Mouse (Mus musculus) MEL (cell line): Measurements from ENCODE around the gene Zbtb43. TPM values are rescaled to one million over a fixed set of nuclear protein-coding genes. Genes with fewer than 3 reads are reported as not detected.

ENCODE experiments used
- DNase-seq: peaks from one replicate; pipeline ENCODE4 v3.0.0; 2011; ENCODE audit warnings: low read depth, low spot score
- H3K27ac ChIP-seq: 2 replicates; pipeline ENCODE4 v1.5.1; 2012; ENCODE audit warnings: low read depth, mild to moderate bottlenecking, control low read depth, low read length, moderate library complexity; ENCODE audit not compliant: control insufficient read depth
- H3K27me3 ChIP-seq, 2 experiments: fragments of 150-350 bp in 1 of 2; sonication (generic) in 1 of 2; 2 replicates each; pipeline ENCODE4 v1.6.1; 2012; ENCODE audit warnings: low read length in 2 of 2, mild to moderate bottlenecking in 2 of 2, improper control_type of control experiment in 1 of 2, moderate library complexity in 1 of 2; ENCODE audit not compliant: insufficient read depth in 2 of 2, control insufficient read depth in 1 of 2
- H3K36me3 ChIP-seq, 2 experiments: 2 replicates each; pipeline ENCODE4 v1.6.1; 2012 to 2014; ENCODE audit warnings: low read length in 2 of 2, improper control_type of control experiment in 1 of 2, inconsistent platforms in 1 of 2, mild to moderate bottlenecking in 1 of 2; ENCODE audit not compliant: insufficient read depth in 2 of 2, control insufficient read depth in 1 of 2
- H3K4me1 ChIP-seq, 2 experiments: fragments of 150-350 bp in 1 of 2; sonication (generic) in 1 of 2; 2 replicates each; pipeline ENCODE4 v1.6.1; 2012; ENCODE audit warnings: low read length in 2 of 2, improper control_type of control experiment in 1 of 2, mild to moderate bottlenecking in 1 of 2; ENCODE audit not compliant: insufficient read depth in 2 of 2, control insufficient read depth in 1 of 2
- H3K4me3 ChIP-seq, 2 experiments: fragments of 150-350 bp in 1 of 2; sonication (generic) in 1 of 2; 2 replicates each; pipeline ENCODE4 v1.5.1; 2012; ENCODE audit warnings: low read depth in 2 of 2, low read length in 2 of 2, mild to moderate bottlenecking in 2 of 2, moderate library complexity in 2 of 2, control low read depth in 1 of 2, improper control_type of control experiment in 1 of 2; ENCODE audit not compliant: control insufficient read depth in 1 of 2, insufficient read depth in 1 of 2
- H3K79me2 ChIP-seq: 2 replicates; pipeline ENCODE4 v1.6.1; 2012; ENCODE audit warnings: mild to moderate bottlenecking, low read length, moderate library complexity; ENCODE audit not compliant: control insufficient read depth, poor library complexity, insufficient read depth
- H3K9ac ChIP-seq: 2 replicates; pipeline ENCODE4 v1.6.1; 2012; ENCODE audit warnings: low read depth, mild to moderate bottlenecking, control low read depth, low read length, moderate library complexity; ENCODE audit not compliant: control insufficient read depth, poor library complexity, severe bottlenecking
- H3K9me3 ChIP-seq: fragments of 150-350 bp; sonication (generic); replicated peaks from 2 replicates; pipeline ENCODE4 v1.6.1; 2012; ENCODE audit warnings: mild to moderate bottlenecking, low read length, improper control_type of control experiment, moderate library complexity; ENCODE audit not compliant: insufficient read depth
- BHLHE40 ChIP-seq: IDR thresholded peaks from 2 replicates; pipeline ENCODE4 v1.6.1; 2012; ENCODE audit warnings: low read depth, mild to moderate bottlenecking, inconsistent platforms, low read length, improper control_type of control experiment, borderline replicate concordance
- CHD2 ChIP-seq: IDR thresholded peaks from 2 replicates; pipeline ENCODE4 v1.6.1; 2011; ENCODE audit warnings: low read length, improper control_type of control experiment
- EP300 ChIP-seq, 2 experiments: IDR thresholded peaks; 2 replicates each; pipeline ENCODE4 v1.6.1; 2011; ENCODE audit warnings: improper control_type of control experiment in 2 of 2, low read length in 2 of 2, low read depth in 1 of 2, mild to moderate bottlenecking in 1 of 2
- ETS1 ChIP-seq: IDR thresholded peaks from 2 replicates; pipeline ENCODE4 v1.6.1; 2012; ENCODE audit warnings: low read depth, mild to moderate bottlenecking, inconsistent platforms, low read length, improper control_type of control experiment, moderate library complexity
- GABPA ChIP-seq: IDR thresholded peaks from 2 replicates; pipeline ENCODE4 v1.6.1; 2012; ENCODE audit warnings: low read depth, mild to moderate bottlenecking, inconsistent platforms, low read length, improper control_type of control experiment, moderate library complexity
- JUND ChIP-seq: IDR thresholded peaks from 2 replicates; pipeline ENCODE4 v1.6.1; 2011; ENCODE audit warnings: low read depth, mild to moderate bottlenecking, improper control_type of control experiment, low read length
- KAT2A ChIP-seq: conservative IDR thresholded peaks from 2 replicates; pipeline ENCODE4 v1.6.1; 2012; ENCODE audit warnings: low read depth, low read length, improper control_type of control experiment, inconsistent platforms
- MAZ ChIP-seq: IDR thresholded peaks from 2 replicates; pipeline ENCODE4 v1.6.1; 2012; ENCODE audit warnings: low read depth, mild to moderate bottlenecking, inconsistent platforms, low read length, improper control_type of control experiment
- MYB ChIP-seq: IDR thresholded peaks from 2 replicates; pipeline ENCODE4 v1.6.1; 2011; ENCODE audit warnings: mild to moderate bottlenecking, low read depth, low read length, improper control_type of control experiment
- MYC ChIP-seq: IDR thresholded peaks from 2 replicates; pipeline ENCODE4 v1.6.1; 2011; ENCODE audit warnings: low read depth, mild to moderate bottlenecking, low read length, improper control_type of control experiment, moderate library complexity
- POLR2AphosphoS2 ChIP-seq: IDR thresholded peaks from 2 replicates; pipeline ENCODE4 v1.6.1; 2011; ENCODE audit warnings: low read length, improper control_type of control experiment
- RCOR1 ChIP-seq: IDR thresholded peaks from 2 replicates; pipeline ENCODE4 v1.6.1; 2012; ENCODE audit warnings: low read depth, mild to moderate bottlenecking, inconsistent platforms, low read length, improper control_type of control experiment
- SIN3A ChIP-seq: IDR thresholded peaks from 2 replicates; pipeline ENCODE4 v1.6.1; 2012; ENCODE audit warnings: low read length, improper control_type of control experiment, inconsistent platforms
- TAL1 ChIP-seq: IDR thresholded peaks from 2 replicates; pipeline ENCODE4 v1.6.1; 2012; ENCODE audit warnings: mild to moderate bottlenecking, inconsistent platforms, low read length, moderate library complexity, mixed read lengths
- TCF12 ChIP-seq: IDR thresholded peaks from 2 replicates; pipeline ENCODE4 v1.6.1; 2014; ENCODE audit warnings: low read depth, mild to moderate bottlenecking, inconsistent platforms, low read length, improper control_type of control experiment, moderate library complexity
- UBTF ChIP-seq: IDR thresholded peaks from 2 replicates; pipeline ENCODE4 v1.6.1; 2012; ENCODE audit warnings: low read depth, mild to moderate bottlenecking, inconsistent platforms, low read length, improper control_type of control experiment, moderate library complexity, borderline replicate concordance; ENCODE audit not compliant: insufficient read depth
- USF1 ChIP-seq: IDR thresholded peaks from 2 replicates; pipeline ENCODE4 v1.6.1; 2014; ENCODE audit warnings: low read depth, mild to moderate bottlenecking, inconsistent platforms, low read length, improper control_type of control experiment, moderate library complexity
- USF2 ChIP-seq, 2 experiments: IDR thresholded peaks; 2 replicates each; pipeline ENCODE4 v1.6.1; 2011 to 2012; ENCODE audit warnings: improper control_type of control experiment in 2 of 2, low read length in 2 of 2, borderline replicate concordance in 1 of 2, inconsistent platforms in 1 of 2, low read depth in 1 of 2, mild to moderate bottlenecking in 1 of 2; ENCODE audit not compliant: insufficient read depth in 1 of 2
- ZC3H11A ChIP-seq: IDR thresholded peaks from 2 replicates; pipeline ENCODE4 v1.6.1; 2012; ENCODE audit warnings: low read depth, mild to moderate bottlenecking, inconsistent platforms, low read length, improper control_type of control experiment
- ZKSCAN1 ChIP-seq: IDR thresholded peaks from 2 replicates; pipeline ENCODE4 v1.6.1; 2012; ENCODE audit warnings: low read depth, mild to moderate bottlenecking, inconsistent platforms, low read length, improper control_type of control experiment, moderate library complexity
- ZNF384 ChIP-seq: IDR thresholded peaks from 2 replicates; pipeline ENCODE4 v1.6.1; 2012; ENCODE audit warnings: low read depth, mild to moderate bottlenecking, inconsistent platforms, low read length, improper control_type of control experiment
- polyA plus RNA-seq, 2 experiments: library from polyadenylated mRNA; stranded (reverse) in 1 of 2; unstranded in 1 of 2; fragments of >175 nt in 1 of 2; fragments of >200 nt in 1 of 2; gene quantifications; 2 replicates each; pipeline versions ENCODE4 v1.2.1 to v1.2.4; 2012; ENCODE audit warnings: low replicate concordance in 2 of 2, low read depth in 1 of 2; ENCODE audit not compliant: insufficient read length in 2 of 2, insufficient read depth in 1 of 2, missing spikeins in 1 of 2
- total RNA-seq: library from RNA; depleted of rRNA; stranded (reverse); fragments of 300-350 nt; gene quantifications from 2 replicates; pipeline ENCODE4 v1.2.3, GENCODE M21; 2012

The Zbtb43 gene
- total and polyA plus RNA-seq, 3 experiments: 15.5 to 17.7 TPM; not detected in 1

DNA sequence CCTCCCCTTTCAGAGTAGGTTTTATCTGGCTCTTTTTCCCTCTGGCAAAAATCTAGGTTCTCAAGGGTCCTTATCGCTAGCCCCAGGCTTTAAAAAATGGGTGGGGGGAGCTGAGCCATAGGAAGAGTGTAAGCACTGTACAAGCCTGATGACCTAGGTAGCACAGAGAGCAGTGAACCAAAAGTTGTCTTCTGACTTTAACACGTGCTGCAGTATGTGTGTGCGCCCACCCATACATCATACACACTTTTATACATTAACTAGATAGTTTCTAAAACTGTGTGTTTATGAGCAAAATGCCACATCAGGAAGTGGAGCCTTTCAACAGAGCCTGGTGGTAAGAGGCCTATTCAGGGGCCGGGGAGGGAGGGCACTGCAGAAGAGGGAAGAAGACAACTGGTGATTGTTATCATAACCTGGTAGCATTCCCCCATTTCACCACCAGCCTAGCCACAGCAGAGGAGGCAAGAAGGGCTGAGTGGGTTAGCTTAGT, 64.8 kb downstream of the Zbtb43 start (continued):
- TF ChIP-seq GABPA (no peak), MAZ (peak; percentile 78), USF2 (IDR thresholded peaks at IDR 0.05; ENCODE audit: borderline replicate concordance in 1 of 2, insufficient read depth in 1 of 2, low read depth in 1 of 2, low read length in 2 of 2) (no peak), MYB (0 out of 2 replicates have a peak, but pooled peaks have one; percentile 13), EP300 (IDR thresholded peaks at IDR 0.05; ENCODE audit: low read depth in 1 of 2, low read length in 2 of 2) (peak in 1 of 2 experiments; percentile 72; a peak in 3 of 4 replicates), USF1 (peak; percentile 36; the same call in 1 of the 2 replicates), JUND (no peak), UBTF (0 out of 2 replicates have a peak, but pooled peaks have one; percentile 44), TAL1 (peak; percentile 51), KAT2A (peak; percentile 41; the same call in 1 of the 2 replicates), ZKSCAN1 (no peak), POLR2AphosphoS2 (0 out of 2 replicates have a peak, but pooled peaks have one; percentile 40), BHLHE40 (peak; percentile 75), SIN3A (peak; percentile 76), TCF12 (peak; percentile 76), CHD2 (no peak), ZC3H11A (no peak), MYC (no peak), RCOR1 (peak; percentile 62; the same call in 1 of the 2 replicates)

DNA sequence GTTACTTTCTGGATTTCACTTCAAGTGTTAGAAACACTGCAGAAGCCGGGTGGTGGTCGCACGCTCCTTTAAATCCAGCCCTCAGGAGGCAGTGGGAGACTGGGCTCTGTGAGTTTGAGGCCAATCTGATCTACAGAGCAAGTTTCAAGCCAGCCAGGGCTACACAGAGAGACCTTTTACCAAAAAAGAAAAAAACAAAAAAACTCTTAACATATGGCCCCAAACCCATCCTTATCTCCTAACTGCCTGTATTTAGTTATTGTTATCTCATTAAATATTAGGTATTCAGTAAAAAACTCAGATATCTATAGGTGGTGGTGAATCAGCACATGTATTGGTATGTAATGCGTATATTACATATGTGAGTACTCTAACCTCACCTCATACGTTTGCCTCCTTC, 65.7 kb downstream of the Zbtb43 start:
- Histone ChIP-seq H3K27ac (peak overlapping the region; percentile 84), H3K79me2 (no peaks in the 10 kb centered on the region), H3K27me3 (no peaks in the 10 kb centered on the region), H3K36me3 (peaks cover 0 to 26% of the 10 kb centered on the region in 2 experiments; a peak in 2 of 4 replicates)
- DNase-seq: peak; percentile 54
- TF ChIP-seq MYC (0 out of 2 replicates have a peak, but pooled peaks have one; percentile 39), SIN3A (0 out of 2 replicates have a peak, but pooled peaks have one; percentile 20), ZNF384 (peak; percentile 68), CHD2 (no peak), UBTF (no peak), ETS1 (peak; percentile 59), TCF12 (0 out of 2 replicates have a peak, but pooled peaks have one; percentile 39), ZC3H11A (no peak), EP300 (IDR thresholded peaks at IDR 0.05; ENCODE audit: low read depth in 1 of 2, low read length in 2 of 2) (peak in 1 of 2 experiments; percentile 46; a peak in 1 of 4 replicates)
- TF ChIP-seq, all 39 proteins: peak for 6
- H3K4me3 ChIP-seq: peak overlapping the region; percentile 15 to 22; a peak in 3 of 4 replicates
- H3K9me3 ChIP-seq: no peaks in the 10 kb centered on the region
- H3K4me1 ChIP-seq: peaks cover 15 to 30% of the 10 kb centered on the region in 2 experiments
- peak overlapping the region; percentile 47 for H3K9ac ChIP-seq
